Mouse (Mus musculus): ENCODE results near the gene Oas1h. TPM values are rescaled to one million over a fixed set of nuclear protein-coding genes. Genes with fewer than 3 reads are reported as not detected.

Oas1h gene
- total and polyA plus RNA-seq, 2 experiments = not detected

DNA sequence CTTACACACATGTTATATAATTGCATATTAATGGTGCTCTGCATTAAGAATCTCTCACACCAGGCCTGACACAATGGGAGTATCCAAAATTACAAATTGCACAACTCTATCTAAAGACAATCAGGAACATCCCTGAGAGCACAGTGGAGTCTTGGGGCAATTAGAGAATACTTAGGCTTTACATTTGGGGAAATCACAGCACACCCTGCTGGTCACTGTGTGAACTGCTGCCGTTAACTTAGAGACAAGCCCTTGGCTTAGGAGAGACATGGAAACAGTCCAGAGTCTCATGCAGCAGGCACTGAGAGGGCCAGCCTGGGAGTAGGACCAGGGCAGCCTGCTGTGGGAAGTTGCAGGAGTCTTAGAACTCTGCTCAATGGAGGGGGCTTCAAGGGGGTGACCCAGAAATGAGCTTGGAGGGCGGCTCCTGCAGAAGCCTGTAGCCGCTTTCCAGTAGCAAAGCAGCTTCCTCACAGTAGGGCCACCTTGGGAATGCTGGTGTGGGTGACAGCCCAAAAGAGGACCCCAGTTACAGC is 11.6 kb upstream of the Oas1h start:
- no peak overlapping the region for H3K27ac ChIP-seq (replicated peaks; ENCODE audit: insufficient read depth, low read depth, low read length)
- H3K4me1 ChIP-seq (ENCODE audit: control insufficient read depth, insufficient read depth, low read length) = no peaks in the 10 kb centered on the region
- WGBS = 61% methylated on average over 3 of the region's 3 CpGs
- no peaks in the 10 kb centered on the region for H3K79me2 ChIP-seq (ENCODE audit: control insufficient read depth, insufficient read depth, low read length)
- no peaks in the 10 kb centered on the region for H3K36me3 ChIP-seq (ENCODE audit: control insufficient read depth, insufficient read depth, low read length)
- H3K4me3 ChIP-seq (ENCODE audit: insufficient read depth, low read depth, low read length) = no peak overlapping the region
- H3K9ac ChIP-seq (ENCODE audit: low read depth, low read length) = no peak overlapping the region
- DNase-seq (ENCODE audit: extremely low read depth, low read depth, low spot score) = peak; percentile 46
- TF ChIP-seq CTCF (IDR thresholded peaks at IDR 0.05; ENCODE audit: low read depth, low read length) (peak; percentile 56; the same call in 1 of the 2 replicates), POLR2A (IDR thresholded peaks at IDR 0.05; ENCODE audit: extremely low read depth, insufficient read depth, low read length) (no peak)
- no peaks in the 10 kb centered on the region for H3K27me3 ChIP-seq (ENCODE audit: control insufficient read depth, insufficient read depth, low read length)

DNA sequence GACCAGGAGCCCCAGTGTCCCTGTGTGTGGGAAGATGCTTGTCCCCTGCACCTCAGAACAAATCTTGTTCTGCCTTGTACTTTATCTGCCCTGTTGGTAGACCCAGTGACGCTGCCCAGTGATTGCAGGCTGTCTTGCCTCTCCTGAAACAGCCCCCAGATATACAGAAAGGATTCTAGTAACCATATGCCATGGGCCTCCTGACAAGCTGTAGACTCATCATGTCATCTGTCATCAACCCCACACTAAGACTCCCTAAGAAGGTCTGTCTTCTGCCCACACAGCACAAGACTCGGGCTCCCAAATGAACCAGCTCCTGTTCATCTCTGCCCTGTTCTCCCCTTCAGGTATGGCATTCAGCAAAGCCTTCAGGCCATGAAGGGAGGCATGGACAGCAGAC is 2.0 kb upstream of the Oas1h start:
- no peak overlapping the region for H3K9ac ChIP-seq (ENCODE audit: low read depth, low read length)
- H3K4me3 ChIP-seq (ENCODE audit: insufficient read depth, low read depth, low read length) = no peak overlapping the region
- H3K36me3 ChIP-seq (ENCODE audit: control insufficient read depth, insufficient read depth, low read length) = no peaks in the 10 kb centered on the region
- no peak for DNase-seq (ENCODE audit: extremely low read depth, low read depth, low spot score)
- TF ChIP-seq POLR2A (IDR thresholded peaks at IDR 0.05; ENCODE audit: extremely low read depth, insufficient read depth, low read length) (no peak), CTCF (IDR thresholded peaks at IDR 0.05; ENCODE audit: low read depth, low read length) (no peak)
- no peaks in the 10 kb centered on the region for H3K4me1 ChIP-seq (ENCODE audit: control insufficient read depth, insufficient read depth, low read length)
- no peaks in the 10 kb centered on the region for H3K79me2 ChIP-seq (ENCODE audit: control insufficient read depth, insufficient read depth, low read length)
- WGBS = 70% methylated on average over 2 of the region's 2 CpGs
- no peaks in the 10 kb centered on the region for H3K27me3 ChIP-seq (ENCODE audit: control insufficient read depth, insufficient read depth, low read length)
- H3K27ac ChIP-seq (replicated peaks; ENCODE audit: insufficient read depth, low read depth, low read length) = no peak overlapping the region

DNA sequence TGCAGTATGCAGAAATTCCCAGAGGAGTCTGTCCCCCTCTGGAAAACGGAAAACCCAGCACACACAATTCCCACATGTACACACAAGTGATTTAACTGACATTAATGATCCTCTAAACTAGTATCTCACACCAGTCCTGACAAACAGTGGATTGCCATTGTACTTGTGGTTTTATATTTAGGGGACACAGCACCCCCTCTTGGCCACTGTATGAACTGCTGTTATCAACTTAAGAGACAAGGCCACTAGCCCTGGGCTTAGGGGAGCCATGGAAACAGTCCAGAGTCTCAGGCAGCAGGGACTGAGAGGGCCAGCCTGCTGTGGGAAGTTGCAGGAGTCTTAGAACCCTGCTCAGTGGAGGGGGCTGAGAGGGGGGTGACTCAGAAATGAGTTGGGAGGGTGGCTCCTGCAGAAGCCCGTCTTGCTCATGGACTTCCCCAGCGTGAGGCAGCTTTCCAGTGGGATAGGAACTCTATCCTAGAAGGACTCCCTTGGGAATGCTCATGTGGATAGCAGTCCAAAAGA is 4.2 kb downstream of the Oas1h start:
- no peaks in the 10 kb centered on the region for H3K36me3 ChIP-seq (ENCODE audit: control insufficient read depth, insufficient read depth, low read length)
- no peaks in the 10 kb centered on the region for H3K27me3 ChIP-seq (ENCODE audit: control insufficient read depth, insufficient read depth, low read length)
- no peak overlapping the region for H3K27ac ChIP-seq (replicated peaks; ENCODE audit: insufficient read depth, low read depth, low read length)
- DNase-seq (ENCODE audit: extremely low read depth, low read depth, low spot score) = peak; percentile 30
- WGBS = 60% methylated on average over 3 of the region's 3 CpGs
- no peaks in the 10 kb centered on the region for H3K4me1 ChIP-seq (ENCODE audit: control insufficient read depth, insufficient read depth, low read length)
- H3K4me3 ChIP-seq (ENCODE audit: insufficient read depth, low read depth, low read length) = no peak overlapping the region
- TF ChIP-seq POLR2A (IDR thresholded peaks at IDR 0.05; ENCODE audit: extremely low read depth, insufficient read depth, low read length) (no peak), CTCF (IDR thresholded peaks at IDR 0.05; ENCODE audit: low read depth, low read length) (peak; percentile 52)
- H3K79me2 ChIP-seq (ENCODE audit: control insufficient read depth, insufficient read depth, low read length) = no peaks in the 10 kb centered on the region
- H3K9ac ChIP-seq (ENCODE audit: low read depth, low read length) = no peak overlapping the region

DNA sequence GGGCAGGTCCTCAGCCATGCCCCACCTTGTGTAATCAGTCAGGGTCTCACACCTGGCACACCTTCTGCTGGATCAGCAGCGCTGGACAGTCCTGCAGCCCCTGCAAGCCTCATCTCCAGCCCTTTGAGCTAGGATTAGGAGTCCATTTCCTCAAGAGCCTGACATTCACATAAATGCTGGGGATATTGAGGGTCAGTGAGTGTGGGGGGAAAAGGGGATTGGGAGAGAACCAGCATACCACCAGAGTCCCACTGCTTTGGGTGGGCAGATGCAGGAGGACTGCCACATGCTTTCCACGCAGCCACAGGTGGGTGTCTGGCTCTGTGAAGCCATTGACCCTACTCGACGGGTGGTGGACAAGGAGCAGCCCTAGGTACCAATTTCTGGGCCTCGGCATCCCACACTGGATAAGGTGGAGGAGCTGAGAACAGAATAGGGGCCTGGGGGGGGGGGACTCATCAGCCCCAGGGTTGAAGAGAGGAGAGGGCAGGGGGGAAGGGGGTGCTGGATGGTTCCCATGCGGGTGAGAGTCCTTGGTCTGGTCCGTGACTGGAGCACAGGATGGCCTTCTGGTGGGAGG is 8.3 kb downstream of the Oas1h start:
- Histone ChIP-seq H3K36me3 (ENCODE audit: control insufficient read depth, insufficient read depth, low read length) (no peaks in the 10 kb centered on the region), H3K4me1 (ENCODE audit: control insufficient read depth, insufficient read depth, low read length) (no peaks in the 10 kb centered on the region), H3K27me3 (ENCODE audit: control insufficient read depth, insufficient read depth, low read length) (no peaks in the 10 kb centered on the region), H3K9ac (ENCODE audit: low read depth, low read length) (no peak overlapping the region), H3K79me2 (ENCODE audit: control insufficient read depth, insufficient read depth, low read length) (no peaks in the 10 kb centered on the region), H3K27ac (replicated peaks; ENCODE audit: insufficient read depth, low read depth, low read length) (no peak overlapping the region), H3K4me3 (ENCODE audit: insufficient read depth, low read depth, low read length) (no peak overlapping the region)
- 77% methylated on average over 7 of the region's 7 CpGs for WGBS
- no peak for TF ChIP-seq POLR2A (IDR thresholded peaks at IDR 0.05; ENCODE audit: extremely low read depth, insufficient read depth, low read length)
- TF ChIP-seq CTCF (IDR thresholded peaks at IDR 0.05; ENCODE audit: low read depth, low read length) = no peak
- DNase-seq (ENCODE audit: extremely low read depth, low read depth, low spot score) = no peak

DNA sequence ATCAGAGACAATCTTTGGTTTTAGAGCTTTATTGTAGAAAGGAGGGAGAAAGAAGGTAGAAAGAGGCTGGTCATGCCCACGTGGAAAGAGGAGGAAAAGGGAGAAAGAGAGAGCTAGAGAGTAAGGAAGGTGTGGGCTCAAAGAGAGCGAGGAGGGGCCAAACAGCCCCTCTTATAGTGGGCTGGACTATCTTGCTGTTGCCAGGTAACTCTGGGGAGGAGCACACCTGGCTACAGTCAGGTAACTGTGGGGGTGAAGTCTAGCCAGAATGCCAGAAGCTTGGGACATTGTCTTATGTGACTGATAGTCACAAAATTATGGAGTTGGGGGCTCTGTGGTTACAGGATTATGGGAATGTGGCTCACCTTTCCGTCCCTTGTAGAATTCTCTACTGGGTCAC is 8.9 kb downstream of the Oas1h start:
- Histone ChIP-seq H3K4me1 (ENCODE audit: control insufficient read depth, insufficient read depth, low read length) (no peaks in the 10 kb centered on the region), H3K36me3 (ENCODE audit: control insufficient read depth, insufficient read depth, low read length) (no peaks in the 10 kb centered on the region), H3K4me3 (ENCODE audit: insufficient read depth, low read depth, low read length) (no peak overlapping the region), H3K27me3 (ENCODE audit: control insufficient read depth, insufficient read depth, low read length) (no peaks in the 10 kb centered on the region), H3K79me2 (ENCODE audit: control insufficient read depth, insufficient read depth, low read length) (no peaks in the 10 kb centered on the region), H3K9ac (ENCODE audit: low read depth, low read length) (no peak overlapping the region), H3K27ac (replicated peaks; ENCODE audit: insufficient read depth, low read depth, low read length) (no peak overlapping the region)
- TF ChIP-seq POLR2A (IDR thresholded peaks at IDR 0.05; ENCODE audit: extremely low read depth, insufficient read depth, low read length) = no peak
- TF ChIP-seq CTCF (IDR thresholded peaks at IDR 0.05; ENCODE audit: low read depth, low read length) = no peak
- no peak for DNase-seq (ENCODE audit: extremely low read depth, low read depth, low spot score)
- WGBS = 54% methylated on average over 3 of the region's 3 CpGs

DNA sequence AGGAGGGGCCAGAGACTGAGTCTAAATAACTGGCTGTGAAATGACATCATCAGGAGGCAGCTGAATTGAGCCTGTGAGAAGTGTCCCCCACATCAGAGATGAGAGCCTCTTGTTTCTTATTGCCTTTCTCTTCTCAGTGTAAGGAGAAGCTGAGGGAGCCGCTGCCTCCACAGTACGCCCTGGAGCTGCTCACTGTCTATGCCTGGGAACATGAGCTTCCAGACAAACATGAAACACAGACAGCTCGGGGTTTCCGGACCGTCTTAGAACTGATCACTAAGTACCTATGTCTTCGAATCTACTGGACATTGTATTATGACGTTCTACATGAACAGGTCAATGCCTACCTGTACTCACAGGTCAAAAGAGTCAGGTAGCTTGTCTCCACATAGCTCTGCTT is 9.6 kb downstream of the Oas1h start:
- Histone ChIP-seq H3K79me2 (ENCODE audit: control insufficient read depth, insufficient read depth, low read length) (no peaks in the 10 kb centered on the region), H3K4me3 (ENCODE audit: insufficient read depth, low read depth, low read length) (no peak overlapping the region), H3K27ac (replicated peaks; ENCODE audit: insufficient read depth, low read depth, low read length) (no peak overlapping the region), H3K4me1 (ENCODE audit: control insufficient read depth, insufficient read depth, low read length) (no peaks in the 10 kb centered on the region), H3K36me3 (ENCODE audit: control insufficient read depth, insufficient read depth, low read length) (no peaks in the 10 kb centered on the region), H3K9ac (ENCODE audit: low read depth, low read length) (no peak overlapping the region), H3K27me3 (ENCODE audit: control insufficient read depth, insufficient read depth, low read length) (no peaks in the 10 kb centered on the region)
- WGBS = 78% methylated on average over 7 of the region's 7 CpGs
- TF ChIP-seq CTCF (IDR thresholded peaks at IDR 0.05; ENCODE audit: low read depth, low read length) (no peak), POLR2A (IDR thresholded peaks at IDR 0.05; ENCODE audit: extremely low read depth, insufficient read depth, low read length) (no peak)
- no peak for DNase-seq (ENCODE audit: extremely low read depth, low read depth, low spot score)

Data from liver, adult 2 months (tissue).